ENCODE assay signal across 8 mouse cellular contexts in the genomic region with DNA sequence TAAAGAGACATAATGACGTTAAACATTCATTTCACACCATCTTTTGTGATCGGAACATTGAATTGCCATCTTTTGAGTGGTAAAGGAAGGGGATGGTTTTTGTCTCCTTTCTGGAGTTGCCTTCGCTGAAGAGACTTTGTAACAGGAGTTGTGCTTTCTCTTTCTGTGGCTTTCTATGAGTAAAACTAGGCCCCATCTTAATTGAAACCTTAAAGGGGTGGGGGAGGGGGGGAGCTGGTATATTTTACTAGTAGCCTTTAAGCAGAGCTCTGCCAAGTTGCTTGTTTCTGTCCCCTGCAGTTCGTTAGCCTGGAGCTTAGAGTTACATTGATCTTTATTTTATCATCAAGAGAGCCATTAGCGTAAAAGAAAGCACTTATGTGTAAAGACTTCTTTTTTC. TPM values are rescaled to one million over a fixed set of nuclear protein-coding genes. Genes with fewer than 3 reads are reported as not detected.
DNase-seq lines count a peak whose midpoint lies in the region; ATAC-seq and TF ChIP-seq lines count a peak whose summit lies in the region.

No protein-coding gene starts in this region.

- peaks cover 67% of the 10 kb centered on the region for H3K79me2 ChIP-seq in myocyte (ENCODE audit: control insufficient read depth, insufficient read depth)

- H3K27ac ChIP-seq in kidney, embryonic 16.5 days (ENCODE audit: low read length), result no peak overlapping the region
- H3K27ac ChIP-seq in kidney, adult 2 months (ENCODE audit: insufficient read depth, low read depth, low read length), result no peak overlapping the region
- H3K27ac ChIP-seq in embryonic facial prominence, embryonic 10.5 days (replicated peaks), result peak overlapping the region; percentile 71

- 36% methylated on average over 5 of the region's 5 CpGs for WGBS in kidney, embryonic 16.5 days
- WGBS in kidney, adult 2 months, result 49% methylated on average over 5 of the region's 5 CpGs
- WGBS in embryonic facial prominence, embryonic 10.5 days, result 10% methylated on average over 5 of the region's 5 CpGs

- ATAC-seq in kidney, embryonic 16.5 days (ENCODE audit: low FRiP score, low TSS enrichment), result no peak

- no peak for TF ChIP-seq CTCF in kidney, adult 2 months (conservative IDR thresholded peaks at IDR 0.05; ENCODE audit: insufficient read depth, insufficient read length, low read depth, low read length)

- H3K4me3 ChIP-seq in kidney, embryonic 16.5 days (ENCODE audit: low read length), result peak overlapping the region; percentile 79
- H3K4me3 ChIP-seq in kidney, adult 2 months (ENCODE audit: insufficient read depth, low read depth, low read length), result no peak overlapping the region
- H3K4me3 ChIP-seq in embryonic facial prominence, embryonic 10.5 days, result peak overlapping the region; percentile 96
- H3K4me3 ChIP-seq in myocyte, result peak overlapping the region; percentile 36

- H3K4me2 ChIP-seq in kidney, embryonic 16.5 days (replicated peaks; ENCODE audit: low read depth, low read length), result peak overlapping the region; percentile 67
- peak overlapping the region; percentile 94 for H3K4me2 ChIP-seq in myocyte (ENCODE audit: low read depth)

- H3K9me3 ChIP-seq in kidney, embryonic 16.5 days (ENCODE audit: low read length), result no peaks in the 10 kb centered on the region
- no peaks in the 10 kb centered on the region for H3K9me3 ChIP-seq in embryonic facial prominence, embryonic 10.5 days

- H3K9ac ChIP-seq in kidney, embryonic 16.5 days (replicated peaks; ENCODE audit: low read length), result peak overlapping the region; percentile 44; the same call in 1 of the 2 replicates

- H3K27me3 ChIP-seq in kidney, embryonic 16.5 days (ENCODE audit: insufficient read depth, low read length), result no peaks in the 10 kb centered on the region
- H3K27me3 ChIP-seq in kidney, adult 2 months (replicated peaks; ENCODE audit: control insufficient read depth, insufficient read depth, low read length), result no peaks in the 10 kb centered on the region
- no peaks in the 10 kb centered on the region for H3K27me3 ChIP-seq in embryonic facial prominence, embryonic 10.5 days (replicated peaks; ENCODE audit: low read depth, poor library complexity, severe bottlenecking)
- no peaks in the 10 kb centered on the region for H3K27me3 ChIP-seq in myocyte (ENCODE audit: control insufficient read depth, insufficient read depth, insufficient read length)

- H3K4me1 ChIP-seq in kidney, embryonic 16.5 days (ENCODE audit: insufficient read depth, low read length), result peaks cover 21% of the 10 kb centered on the region
- H3K4me1 ChIP-seq in kidney, adult 2 months (ENCODE audit: control insufficient read depth, insufficient read depth, low read length), result 0 out of 2 replicates have a peak, but pooled peaks cover 3% of the 10 kb centered on the region
- H3K4me1 ChIP-seq in embryonic facial prominence, embryonic 10.5 days, result peaks cover 37% of the 10 kb centered on the region

- H3ac ChIP-seq in myocyte (ENCODE audit: control insufficient read depth, insufficient read length), result no peak overlapping the region

- DNase-seq in kidney, adult 2 months, result no peak
- peak; percentile 52 for DNase-seq in embryonic facial prominence, embryonic 10.5 days (ENCODE audit: low spot score)
- DNase-seq in induced T-regulatory cell, adult 2 months (ENCODE audit: low read depth), result peak; percentile 75
- DNase-seq in left cerebral cortex, adult 9 months (ENCODE audit: low spot score in 2 of 2), result no peak
- no peak for DNase-seq in ovary, adult 18-20 months (ENCODE audit: low spot score)
- no peak for DNase-seq in T-cell, adult 2 months (ENCODE audit: low spot score)

- no peak for TF ChIP-seq POLR2A in kidney, adult 2 months (IDR thresholded peaks at IDR 0.05; ENCODE audit: low read depth, low read length)
- no peak for TF ChIP-seq POLR2A in myocyte (IDR thresholded peaks at IDR 0.05; ENCODE audit: insufficient read length, low read depth)

- H3K36me3 ChIP-seq in kidney, embryonic 16.5 days (ENCODE audit: insufficient read depth, low read length), result no peaks in the 10 kb centered on the region
- H3K36me3 ChIP-seq in kidney, adult 2 months (ENCODE audit: control insufficient read depth, insufficient read depth, low read length), result no peaks in the 10 kb centered on the region
- no peaks in the 10 kb centered on the region for H3K36me3 ChIP-seq in embryonic facial prominence, embryonic 10.5 days (replicated peaks)
- H3K36me3 ChIP-seq in myocyte (ENCODE audit: control insufficient read depth, insufficient read depth), result no peaks in the 10 kb centered on the region

TF ChIP-seq in myocyte, 11 proteins besides CTCF, POLR2A, EP300 and RAD21:
- TF ChIP-seq USF1 (IDR thresholded peaks at IDR 0.05; ENCODE audit: low read depth) (no peak), TCF12 (IDR thresholded peaks at IDR 0.05; ENCODE audit: insufficient read depth, poor library complexity, severe bottlenecking) (no peak), E2F4 (IDR thresholded peaks at IDR 0.05; ENCODE audit: insufficient read depth) (no peak), REST (IDR thresholded peaks at IDR 0.05; ENCODE audit: insufficient read depth, insufficient read length) (no peak), CEBPB (IDR thresholded peaks at IDR 0.05; ENCODE audit: insufficient read depth, poor library complexity, severe bottlenecking) (no peak), MAX (IDR thresholded peaks at IDR 0.05; ENCODE audit: low read depth) (no peak)

RNA-seq across cellular contexts. Expression of a gene that starts 2.3 kb away (rescaled TPM):
- polyA plus RNA-seq in kidney, embryonic 16.5 days (2015; fragmentation: Nextera tagmentation; extraction: Ambion mirVana), result 34.4 and 36.2 TPM in 2 replicates
- 6.1 and 7.1 TPM in 2 replicates for polyA plus RNA-seq in kidney, adult 2 months (2012; rRNA removed)
- 56.0 and 58.3 TPM in 2 replicates for polyA plus RNA-seq in embryonic facial prominence, embryonic 10.5 days (2016; fragmentation: Nextera tagmentation; extraction: Ambion mirVana)
- polyA plus RNA-seq in myocyte (2012; fragmentation: generic; extraction: Trizol), result 4.2 TPM

Comparison
In these comparisons a context has a peak if more than half of its experiments do, and no peak if none do; other contexts are left out.
1. DNase-seq: peak in embryonic facial prominence, embryonic 10.5 days (single experiment) and induced T-regulatory cell, adult 2 months (single experiment); none in kidney, adult 2 months (single experiment), left cerebral cortex, adult 9 months (0 of 2), ovary, adult 18-20 months (single experiment) and T-cell, adult 2 months (single experiment).